In the genomic region with DNA sequence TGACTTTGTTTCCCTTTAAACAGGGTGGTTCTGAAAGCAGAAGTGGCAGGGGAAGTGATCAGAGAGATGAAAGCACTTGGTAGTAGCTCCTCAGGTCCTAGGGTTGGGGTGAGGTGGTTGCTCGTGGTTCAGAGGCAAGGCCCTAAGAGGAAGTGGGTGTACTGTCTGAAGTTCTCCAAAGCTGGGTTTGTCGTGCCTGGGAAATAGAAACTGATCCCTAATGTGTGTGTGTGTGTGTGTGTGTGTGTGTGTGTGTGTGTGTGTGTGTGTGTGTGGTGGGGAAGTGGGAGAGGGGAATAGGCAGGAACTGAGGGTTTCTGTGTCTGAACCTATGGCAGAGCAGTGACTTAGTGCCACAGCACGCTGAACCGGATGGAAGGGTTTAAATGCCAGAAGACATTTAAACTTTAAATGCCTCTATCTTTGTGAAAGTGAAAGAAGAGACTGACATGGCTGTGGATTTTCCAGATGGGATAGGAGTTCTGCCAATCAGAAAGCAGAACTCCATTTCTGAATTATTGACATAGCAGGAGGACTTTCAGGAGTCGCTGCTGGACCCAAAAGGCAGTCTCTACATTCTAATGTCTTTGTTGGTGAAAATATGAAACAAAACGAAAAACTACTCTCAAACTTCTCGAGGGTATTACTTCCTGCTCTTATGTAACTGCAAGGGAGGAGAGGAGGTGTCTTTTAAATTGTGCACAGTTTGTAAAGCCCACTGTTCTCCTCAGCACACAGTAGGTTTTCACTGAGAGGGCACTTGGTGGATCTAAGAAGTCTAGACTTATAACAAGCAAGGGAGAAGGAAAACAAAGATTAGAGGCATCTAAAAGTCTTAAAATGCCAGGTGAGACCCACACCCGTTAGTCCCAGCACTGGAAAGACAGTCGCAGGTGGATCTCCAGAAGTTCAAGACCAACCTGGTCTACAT, we compare ENCODE assay signal across 8 mouse cellular contexts. TPM values are rescaled to one million over a fixed set of nuclear protein-coding genes. Genes with fewer than 3 reads are reported as not detected.
DNase-seq lines count a peak whose midpoint lies in the region; ATAC-seq and TF ChIP-seq lines count a peak whose summit lies in the region.

No protein-coding gene starts in this region.

- 68% methylated on average over 9 of the region's 9 CpGs for WGBS in hindbrain, embryonic 16.5 days

- peak; percentile 81 for DNase-seq in CD4-positive, CD25-positive, alpha-beta regulatory T cell, adult 2 months (ENCODE audit: low read depth, low spot score)
- DNase-seq in kidney, postnatal 36 days, result peak; percentile 26 to 28
- DNase-seq in naive thymus-derived CD4-positive, alpha-beta T cell, adult 2 months (ENCODE audit: low read depth), result peak; percentile 85
- no peak for DNase-seq in cerebellum, postnatal 14 days
- DNase-seq in layer of hippocampus, postnatal 25 days (ENCODE audit: extremely low spot score in 1 of 2, low spot score in 1 of 2), result no peak
- no peak for DNase-seq in urinary bladder, postnatal 10 days (ENCODE audit: low spot score)

- H3K27me3 ChIP-seq in hindbrain, embryonic 16.5 days (replicated peaks; ENCODE audit: control insufficient read depth, insufficient read depth, low read length), result peaks cover 19% of the 10 kb centered on the region

- no peak overlapping the region for H3K4me2 ChIP-seq in hindbrain, embryonic 16.5 days (ENCODE audit: low read length)

- TF ChIP-seq CTCF in bone marrow macrophage, adult 2 months (IDR thresholded peaks at IDR 0.05; ENCODE audit: low read depth, low read length), result no peak

- peak overlapping the region; percentile 58 for H3K4me3 ChIP-seq in bone marrow macrophage, adult 2 months (ENCODE audit: insufficient read depth, low read length)
- no peak overlapping the region for H3K4me3 ChIP-seq in hindbrain, embryonic 16.5 days (ENCODE audit: low read length)

- TF ChIP-seq POLR2A in bone marrow macrophage, adult 2 months (IDR thresholded peaks at IDR 0.05; ENCODE audit: borderline replicate concordance, low read depth, low read length), result no peak

- H3K27ac ChIP-seq in bone marrow macrophage, adult 2 months (ENCODE audit: insufficient read depth, low read depth, low read length), result peak overlapping the region; percentile 66
- H3K27ac ChIP-seq in hindbrain, embryonic 16.5 days (ENCODE audit: low read depth, low read length), result no peak overlapping the region

- no peak overlapping the region for H3K9ac ChIP-seq in hindbrain, embryonic 16.5 days (ENCODE audit: low read depth, low read length)

- H3K36me3 ChIP-seq in hindbrain, embryonic 16.5 days (ENCODE audit: control insufficient read depth, insufficient read depth, low read length), result no peaks in the 10 kb centered on the region

- no peak for ATAC-seq in hindbrain, embryonic 16.5 days

- H3K4me1 ChIP-seq in bone marrow macrophage, adult 2 months (ENCODE audit: control insufficient read depth, insufficient read depth, low read length), result peaks cover 17% of the 10 kb centered on the region
- no peaks in the 10 kb centered on the region for H3K4me1 ChIP-seq in hindbrain, embryonic 16.5 days (ENCODE audit: control insufficient read depth, insufficient read depth, low read depth, low read length)

- no peaks in the 10 kb centered on the region for H3K9me3 ChIP-seq in hindbrain, embryonic 16.5 days (ENCODE audit: control insufficient read depth, low read length)

RNA-seq across cellular contexts. Expression of a gene that starts 1.7 kb away (rescaled TPM):
- 97.8 and 116 TPM in 2 replicates for polyA plus RNA-seq in bone marrow macrophage, adult 2 months (2012; ENCODE audit: insufficient read depth, insufficient read length, missing spikeins)
- total RNA-seq in layer of hippocampus, postnatal 25 days (2021), result 1 to 10 TPM; 3.0 to 3.4 TPM
- 1.3 and 1.9 TPM in 2 replicates for polyA plus RNA-seq in hindbrain, embryonic 16.5 days (2015; fragmentation: Nextera tagmentation; extraction: Ambion mirVana)

RNA-seq across cellular contexts. Expression of a gene that starts 38.8 kb away (rescaled TPM):
- polyA plus RNA-seq in bone marrow macrophage, adult 2 months (2012; ENCODE audit: insufficient read depth, insufficient read length, missing spikeins), result 19.8 and 21.1 TPM in 2 replicates
- under 1 TPM; 0.35 to 0.39 TPM for total RNA-seq in layer of hippocampus, postnatal 25 days (2021)
- polyA plus RNA-seq in hindbrain, embryonic 16.5 days (2015; fragmentation: Nextera tagmentation; extraction: Ambion mirVana), result 2.1 and 2.7 TPM in 2 replicates

RNA-seq across cellular contexts. Expression of a gene that starts 42.5 kb away (rescaled TPM):
- polyA plus RNA-seq in bone marrow macrophage, adult 2 months (2012; ENCODE audit: insufficient read depth, insufficient read length, missing spikeins), result not detected in 2 replicates
- total RNA-seq in layer of hippocampus, postnatal 25 days (2021), result 1 to 10 TPM; 1.1 to 2.4 TPM
- polyA plus RNA-seq in hindbrain, embryonic 16.5 days (2015; fragmentation: Nextera tagmentation; extraction: Ambion mirVana), result 1.4 and 3.3 TPM in 2 replicates

RNA-seq across cellular contexts. Expression of a gene that starts 44.7 kb away (rescaled TPM):
- 3.8 and 10.3 TPM in 2 replicates for polyA plus RNA-seq in bone marrow macrophage, adult 2 months (2012; ENCODE audit: insufficient read depth, insufficient read length, missing spikeins)
- 10 to 100 TPM; 30.9 to 43.0 TPM for total RNA-seq in layer of hippocampus, postnatal 25 days (2021)
- 30.3 and 31.1 TPM in 2 replicates for polyA plus RNA-seq in hindbrain, embryonic 16.5 days (2015; fragmentation: Nextera tagmentation; extraction: Ambion mirVana)

Comparison
In these comparisons a context has a peak if more than half of its experiments do, and no peak if none do; other contexts are left out.
1. DNase-seq: peak in CD4-positive, CD25-positive, alpha-beta regulatory T cell, adult 2 months (single experiment), kidney, postnatal 36 days (2 of 2) and naive thymus-derived CD4-positive, alpha-beta T cell, adult 2 months (single experiment); none in cerebellum, postnatal 14 days (0 of 2), layer of hippocampus, postnatal 25 days (0 of 2) and urinary bladder, postnatal 10 days (single experiment).
2. RNA of a gene that starts 1.7 kb away (polyA plus RNA-seq): 97.8 to 116 TPM in bone marrow macrophage, adult 2 months; 1.3 to 1.9 TPM in hindbrain, embryonic 16.5 days; every median in the first group is over 10 times any median in the second.